Mouse (Mus musculus): Measurements from ENCODE around the gene Tmem185b.

DNA sequence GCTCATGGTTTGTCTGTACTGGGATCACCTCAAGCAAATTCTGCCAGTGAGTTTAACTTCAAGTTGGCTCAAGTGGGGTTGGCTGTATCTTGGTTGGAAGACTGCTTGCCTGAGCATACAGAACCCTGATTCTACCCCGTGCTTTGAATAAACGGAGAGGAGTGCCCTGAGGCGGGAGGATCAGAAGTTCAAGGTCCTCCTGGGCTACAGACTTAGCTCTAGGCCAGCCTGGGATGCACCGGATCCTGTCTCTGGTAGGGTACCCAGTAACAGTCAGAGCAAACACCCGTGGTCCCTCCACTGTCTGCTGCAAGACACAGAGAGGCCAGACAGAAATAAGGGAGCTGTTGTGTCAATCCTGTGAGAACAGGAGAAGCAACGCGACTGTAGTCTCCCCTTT lies 4.3 kb upstream of the Tmem185b start:
- TF ChIP-seq POLR2A (IDR thresholded peaks at IDR 0.05; ENCODE audit: low read depth, low read length) (no peak), CTCF (IDR thresholded peaks at IDR 0.05; ENCODE audit: extremely low read depth, insufficient read length, insufficient replicate concordance, low read depth, low read length) (no peak)
